Mouse (Mus musculus) frontal cortex, postnatal 25 days (tissue): ENCODE data around the gene Hyou1.
"Not testable (repeated sequence)": the region's sequence is repeated elsewhere in the genome, so short reads cannot be mapped to it uniquely, and the experiment has no call there.

Source experiments
- DNase-seq, 2 experiments: peaks; one replicate each; pipeline ENCODE4 v3.0.0; 2022; ENCODE audit warnings: low spot score in 2 of 2

Hyou1 gene

GRCm38 (mm10) chr9:44405011-44405410 is 25.7 kb downstream of the Hyou1 start:
- DNase-seq = no peak

GRCm38 (mm10) chr9:44406906-44407751 is 27.8 kb downstream of the Hyou1 start, which contains the start of the genes Rps25 and Trappc4:
Gene Rps25, plus strand, starts transcription at chr9:44407139.
Gene Trappc4, minus strand, starts transcription at chr9:44407600.
- DNase-seq = peak; percentile 78 to 83

GRCm38 (mm10) chr9:44407752-44408097 is 28.4 kb downstream of the Hyou1 start:
- DNase-seq = no peak

GRCm38 (mm10) chr9:44408693-44409092 is 29.4 kb downstream of the Hyou1 start:
- DNase-seq = not testable (repeated sequence)

GRCm38 (mm10) chr9:44410647-44411336 is 31.5 kb downstream of the Hyou1 start:
- no peak for DNase-seq

GRCm38 (mm10) chr9:44411601-44412130 is 32.4 kb downstream of the Hyou1 start:
- DNase-seq = no peak

DNA sequence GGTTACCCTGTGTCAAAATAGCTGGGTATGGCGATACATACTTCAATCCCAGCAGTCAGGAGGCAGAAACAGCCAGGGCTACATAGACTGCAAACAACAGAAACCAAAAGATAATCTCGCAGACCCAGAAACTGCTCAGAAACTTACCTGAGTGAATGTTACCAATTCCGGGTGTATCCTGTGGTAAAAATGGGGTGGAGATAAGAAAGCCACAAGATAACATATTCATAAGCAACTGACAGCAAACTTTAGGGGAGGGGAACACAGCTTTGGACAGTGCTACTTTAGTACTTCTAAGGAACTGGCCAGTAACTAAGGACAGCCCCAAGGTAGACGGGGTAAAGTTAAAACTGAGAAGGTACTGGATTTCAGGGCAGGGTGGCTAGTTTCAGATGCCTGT is 33.0 kb downstream of the Hyou1 start:
- DNase-seq = no peak

- DNase-seq = no peak
Measured at GRCm38 (mm10) chr9:44412781-44413180, 33.5 kb downstream of the Hyou1 start.

DNA sequence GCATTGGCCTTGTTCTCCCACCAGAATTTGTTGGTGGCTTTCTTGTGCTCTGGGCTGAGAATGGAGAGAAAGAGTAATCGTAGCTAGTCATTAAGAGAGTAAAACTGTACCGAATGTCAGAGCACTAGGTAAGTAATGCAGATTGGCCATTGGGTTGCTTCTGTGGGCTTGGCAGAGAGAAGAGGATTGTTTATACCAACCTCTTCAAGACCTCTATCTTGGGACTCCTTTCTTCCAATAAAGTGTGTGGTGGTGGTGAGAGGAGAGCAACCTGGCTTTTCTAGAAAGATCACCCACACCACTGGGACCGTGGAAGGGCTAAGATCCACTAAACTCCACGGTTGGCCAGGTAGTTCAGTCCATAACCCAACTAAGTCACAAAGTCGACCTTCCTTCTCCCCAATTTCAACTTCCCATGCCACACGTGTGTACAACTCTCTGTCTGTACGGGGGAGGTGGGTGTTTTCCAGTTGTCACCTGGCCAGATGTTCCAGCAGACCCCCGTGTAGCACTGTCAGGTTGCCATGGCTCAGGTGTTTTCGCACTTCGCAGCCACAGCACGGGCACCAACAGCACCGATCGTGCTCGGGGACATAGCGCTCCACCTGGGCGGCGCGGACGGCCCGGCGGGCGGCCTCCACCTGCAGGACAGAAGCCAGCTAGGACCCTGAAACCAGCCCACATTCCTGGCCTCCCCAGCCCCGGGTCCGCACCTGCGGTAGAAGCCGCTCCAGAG is 38.0 kb downstream of the Hyou1 start:
- no peak for DNase-seq

DNA sequence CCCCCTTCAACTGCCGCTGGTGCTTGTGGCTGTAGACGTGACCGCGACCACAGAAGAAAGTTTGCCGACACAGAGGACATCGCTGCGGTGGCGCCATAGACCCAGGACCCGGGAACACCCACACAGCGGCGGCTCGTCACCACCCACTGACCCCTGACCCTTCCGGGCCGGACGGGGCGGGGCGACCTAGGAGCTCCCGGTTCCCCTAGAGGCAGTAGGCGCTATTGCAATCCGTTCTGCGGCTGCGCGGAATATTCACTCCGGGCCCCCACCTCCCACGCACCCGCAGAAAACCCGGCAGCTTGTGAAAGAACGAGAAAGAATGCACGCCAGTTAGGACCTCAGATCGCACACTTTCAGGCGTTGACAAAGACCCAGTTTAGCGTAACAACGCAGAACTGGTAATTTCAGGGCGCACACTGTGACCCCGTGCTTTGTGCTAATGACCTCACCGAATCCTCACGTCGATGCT is 38.6 kb downstream of the Hyou1 start:
- peak; percentile 93 to 95 for DNase-seq

DNA sequence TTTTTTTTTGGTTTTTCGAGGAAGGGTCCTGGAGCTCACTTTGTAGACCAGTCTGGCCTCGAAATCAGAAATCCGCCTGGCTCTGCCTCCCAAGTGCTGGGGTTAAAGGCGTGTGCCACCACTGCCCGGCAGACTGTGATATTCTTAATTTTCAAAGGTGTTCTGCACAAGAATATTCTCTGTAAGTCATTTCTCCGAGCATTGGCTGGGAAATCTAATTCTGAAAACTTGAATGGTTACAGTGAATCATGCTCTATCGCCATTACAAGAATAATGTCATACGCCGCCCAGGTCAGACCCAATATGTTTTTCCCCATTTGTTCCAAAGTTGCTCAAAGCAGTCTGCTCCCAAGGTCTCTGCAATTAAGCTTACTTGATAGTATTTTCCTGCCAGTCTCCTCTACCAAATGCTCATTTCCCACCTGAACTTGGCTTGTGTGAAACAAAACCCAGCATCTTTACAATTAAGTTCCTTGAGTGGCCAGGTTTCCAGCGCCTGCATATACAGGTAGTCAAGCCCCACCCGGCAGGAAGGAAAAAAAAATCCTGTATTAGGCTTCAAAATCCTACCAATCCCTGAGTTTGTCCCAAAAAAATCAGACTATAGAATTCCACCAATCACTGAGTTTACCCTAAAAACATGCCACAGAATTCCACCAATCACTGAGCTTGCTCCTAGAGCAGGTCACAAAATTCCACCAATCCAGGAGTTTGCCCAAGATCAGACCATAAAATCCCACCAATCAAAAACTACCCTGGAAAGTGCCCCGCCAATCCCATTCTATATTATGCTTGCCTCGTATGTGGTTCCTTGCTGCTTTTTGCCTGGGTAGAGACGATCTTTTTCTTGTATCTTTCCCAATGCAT is 39.5 kb downstream of the Hyou1 start, which contains the start of gene Ccdc84:
Gene Ccdc84 (minus strand): TSS at position 51 of the 867 bp plus-strand sequence.
- no peak for DNase-seq

DNA sequence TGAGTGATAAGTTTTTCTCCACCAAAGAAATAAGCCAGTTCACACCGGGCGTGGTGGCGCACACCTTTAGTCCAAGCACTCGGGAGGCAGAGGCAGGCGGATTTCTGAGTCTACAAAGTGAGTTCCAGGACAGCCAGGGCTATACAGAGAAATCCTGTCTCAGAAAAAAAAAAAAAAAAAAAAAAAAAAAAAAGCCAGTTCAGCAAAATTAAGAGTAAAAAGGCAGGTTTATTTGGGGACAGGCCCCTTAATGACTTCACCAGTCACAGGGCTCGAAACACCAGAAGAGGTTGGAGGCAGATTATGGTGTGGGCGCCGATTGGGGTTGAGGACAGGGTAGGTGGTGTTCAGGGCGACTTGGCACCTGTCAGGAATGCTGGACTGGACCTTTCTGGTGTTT is 40.4 kb downstream of the Hyou1 start:
- DNase-seq = not testable (repeated sequence)

GRCm38 (mm10) chr9:44420280-44420898 is 41.1 kb downstream of the Hyou1 start:
- no peak for DNase-seq

DNA sequence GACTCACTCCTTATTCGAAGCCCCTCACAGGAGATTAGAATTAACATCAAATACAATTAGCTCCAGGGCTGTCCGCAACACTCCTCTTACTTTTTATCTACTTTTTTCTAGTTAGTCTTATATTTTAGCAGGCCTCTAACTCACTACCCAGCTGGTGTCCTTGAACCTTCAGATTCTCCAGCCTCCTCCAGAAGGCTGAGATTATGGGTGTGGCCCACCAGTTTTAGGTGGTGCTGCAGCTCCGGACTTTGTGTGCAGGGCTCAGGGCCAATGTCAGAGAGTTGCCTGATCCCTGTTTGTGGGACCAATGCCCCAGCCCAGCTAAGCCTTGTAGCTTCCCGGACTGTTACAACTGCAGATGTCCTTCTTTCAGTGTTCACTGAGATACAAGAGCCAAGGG is 44.3 kb downstream of the Hyou1 start:
- DNase-seq = no peak

DNA sequence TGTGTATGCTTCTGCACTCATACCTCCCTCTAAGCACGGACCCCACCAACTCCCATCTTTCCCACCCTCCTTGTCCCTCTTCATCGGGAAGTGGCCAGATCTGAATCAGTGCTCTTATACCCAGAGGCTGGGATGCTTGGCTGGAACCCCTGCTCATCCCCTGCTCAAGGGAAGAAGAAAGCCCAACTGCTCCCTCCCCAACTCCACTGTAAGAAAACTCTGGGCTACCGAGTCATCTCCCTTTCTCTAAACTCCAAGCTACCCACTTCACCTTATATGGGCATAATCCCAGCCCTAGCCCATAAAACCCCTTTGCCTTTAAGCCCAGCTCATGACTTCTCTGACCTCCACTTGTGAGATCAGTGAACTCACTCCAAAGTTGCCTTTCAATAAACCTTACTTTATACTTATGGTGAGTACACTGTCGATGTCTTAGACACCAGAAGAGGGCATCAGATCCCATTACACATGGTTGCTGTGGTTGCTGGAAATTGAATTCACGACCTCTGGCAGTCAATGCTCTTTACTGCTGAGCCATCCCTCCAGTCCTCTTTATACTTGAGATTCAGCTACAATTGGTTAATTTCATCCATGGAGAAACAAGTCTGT is 53.4 kb downstream of the Hyou1 start:
- no peak for DNase-seq

GRCm38 (mm10) chr9:44435747-44436146 is 56.5 kb downstream of the Hyou1 start:
- DNase-seq = no peak

GRCm38 (mm10) chr9:44440961-44441360 is 61.7 kb downstream of the Hyou1 start, which contains the start of gene Foxr1:
Gene Foxr1, minus strand, starts transcription at chr9:44441136.
- DNase-seq = no peak
